Mouse (Mus musculus) left cerebral cortex, adult 8-10 months (tissue): ENCODE measurements at regions not wholly inside any gene's neighbourhood (a gene's known extent, or its start where the extent isn't known, plus 50 kb on each side); places are given as distances from the start of the nearest gene placed in this dataset.

Experiments
- DNase-seq, 2 experiments: peaks; one replicate each; pipeline ENCODE4 v3.0.0; 2022; ENCODE audit warnings: low spot score in 2 of 2

GRCm38 (mm10) chr11:55974224-55974875 lies 66.5 kb downstream of the Nmur2 start:
- peak in 1 of 2 experiments; percentile 34 for DNase-seq

- DNase-seq: no peak
These were observed 74.2 kb downstream of the Nmur2 start for GRCm38 (mm10) chr11:55966580-55966979.

- peak in 1 of 2 experiments; percentile 33 for DNase-seq
These were observed 82.4 kb downstream of the Nmur2 start for GRCm38 (mm10) chr11:55958372-55958771.

GRCm38 (mm10) chr11:55957355-55957754 lies 83.5 kb downstream of the Nmur2 start:
- DNase-seq: no peak

GRCm38 (mm10) chr11:55953696-55954095 lies 87.1 kb downstream of the Nmur2 start:
- no peak for DNase-seq

GRCm38 (mm10) chr11:55949596-55949995 lies 91.2 kb downstream of the Nmur2 start:
- DNase-seq: no peak

GRCm38 (mm10) chr11:55946629-55947240 lies 94.1 kb downstream of the Nmur2 start:
- no peak for DNase-seq

GRCm38 (mm10) chr11:55946028-55946427 lies 94.8 kb downstream of the Nmur2 start:
- DNase-seq: no peak

GRCm38 (mm10) chr11:55939983-55940382 lies 100.8 kb downstream of the Nmur2 start:
- DNase-seq: no peak

- DNase-seq: no peak
These were observed 114.4 kb downstream of the Nmur2 start for GRCm38 (mm10) chr11:55926366-55926765.

GRCm38 (mm10) chr11:55919066-55919465 lies 121.7 kb downstream of the Nmur2 start:
- DNase-seq: no peak

- DNase-seq: no peak
These were observed 122.4 kb downstream of the Nmur2 start for GRCm38 (mm10) chr11:55918411-55918810.

- no peak for DNase-seq
These were observed 143.3 kb downstream of the Nmur2 start for GRCm38 (mm10) chr11:55897506-55897905.

- no peak for DNase-seq
These were observed 150.6 kb downstream of the Nmur2 start for GRCm38 (mm10) chr11:55890161-55890560.

- no peak for DNase-seq
These were observed 162.2 kb downstream of the Nmur2 start for GRCm38 (mm10) chr11:55878631-55879030.

- DNase-seq: no peak
These were observed 173.7 kb downstream of the Nmur2 start for GRCm38 (mm10) chr11:55867141-55867540.

- DNase-seq: no peak
These were observed 181.6 kb downstream of the Nmur2 start for GRCm38 (mm10) chr11:55859230-55859629.

- DNase-seq: no peak
These were observed 212.5 kb upstream of the Glra1 start for GRCm38 (mm10) chr11:55820479-55820878.

GRCm38 (mm10) chr11:55816566-55816965 lies 208.6 kb upstream of the Glra1 start:
- no peak for DNase-seq

GRCm38 (mm10) chr11:55810685-55811084 lies 202.7 kb upstream of the Glra1 start:
- no peak for DNase-seq

GRCm38 (mm10) chr11:55791195-55791865 lies 183.3 kb upstream of the Glra1 start:
- DNase-seq: no peak

- DNase-seq: no peak
These were observed 181.6 kb upstream of the Glra1 start for GRCm38 (mm10) chr11:55789638-55790037.

GRCm38 (mm10) chr11:55781044-55781443 lies 173.0 kb upstream of the Glra1 start:
- DNase-seq: no peak
